Mouse (Mus musculus) bone marrow macrophage, adult 2 months (primary cell): ENCODE data around the gene Chpf.

Experiments
- CTCF ChIP-seq: IDR thresholded peaks from 2 replicates; pipeline ENCODE4 v1.5.1; 2012; ENCODE audit warnings: low read depth, mild to moderate bottlenecking, low read length, moderate library complexity
- POLR2A ChIP-seq: IDR thresholded peaks from 2 replicates; pipeline ENCODE4 v1.6.1; 2012; ENCODE audit warnings: mild to moderate bottlenecking, low read depth, low read length, borderline replicate concordance

GRCm38 (mm10) chr1:75510154-75510553 lies 31.0 kb upstream of the Chpf start:
- TF ChIP-seq POLR2A (no peak), CTCF (no peak)
